19 mouse cellular contexts compared by ENCODE assay signal in genomic region chr14:78119449-78120200, GRCm38 (mm10). TPM values are rescaled to one million over a fixed set of nuclear protein-coding genes. Genes with fewer than 3 reads are reported as not detected.
DNase-seq lines count a peak whose midpoint lies in the region; ATAC-seq and TF ChIP-seq lines count a peak whose summit lies in the region.
"Had no signal": no experiment of that assay in that cellular context is flagged by ENCODE, and none has a peak within 500 bp of the region (broad histone marks: within the 10 kb centered on the region; RNA-seq: fewer than 3 reads in every experiment).

No protein-coding gene starts in this region.

- TF ChIP-seq CTCF in stomach, postnatal 0 days (IDR thresholded peaks at IDR 0.05; ENCODE audit: low read depth), result no peak

- ATAC-seq in forebrain, embryonic 15.5 days (replicated peaks), result no peak
- ATAC-seq in forebrain, embryonic 16.5 days, result no peak
- ATAC-seq in kidney, embryonic 16.5 days (ENCODE audit: low FRiP score, low TSS enrichment), result no peak; the same call in 1 of the 2 replicates
- ATAC-seq in kidney, embryonic 15.5 days (replicated peaks; ENCODE audit: low FRiP score), result no peak
- ATAC-seq in stomach, postnatal 0 days (ENCODE audit: low FRiP score, low TSS enrichment), result no peak
- ATAC-seq: intestine, postnatal 0 days had no signal

- H3K36me3 ChIP-seq in forebrain, embryonic 15.5 days, result no peaks in the 10 kb centered on the region
- no peaks in the 10 kb centered on the region for H3K36me3 ChIP-seq in forebrain, embryonic 16.5 days (ENCODE audit: control insufficient read depth, insufficient read depth)
- no peaks in the 10 kb centered on the region for H3K36me3 ChIP-seq in kidney, embryonic 16.5 days (ENCODE audit: insufficient read depth, low read length)
- H3K36me3 ChIP-seq in kidney, embryonic 15.5 days, result no peaks in the 10 kb centered on the region
- no peaks in the 10 kb centered on the region for H3K36me3 ChIP-seq in myocyte (ENCODE audit: control insufficient read depth, insufficient read depth)
- H3K36me3 ChIP-seq in stomach, postnatal 0 days (ENCODE audit: control insufficient read depth, insufficient read depth, low read length), result no peaks in the 10 kb centered on the region
- H3K36me3 ChIP-seq: embryonic facial prominence, embryonic 13.5 days; forebrain, embryonic 10.5 days; hindbrain, embryonic 13.5 days; limb, embryonic 15.5 days; midbrain, embryonic 10.5 days had no signal

- WGBS in forebrain, embryonic 15.5 days, result 56% methylated on average over 10 of the region's 10 CpGs
- WGBS in forebrain, embryonic 16.5 days, result 43% methylated on average over 10 of the region's 10 CpGs
- 39% methylated on average over 10 of the region's 10 CpGs for WGBS in kidney, embryonic 16.5 days
- WGBS in kidney, embryonic 15.5 days, result 37% methylated on average over 10 of the region's 10 CpGs
- WGBS in stomach, postnatal 0 days, result 69% methylated on average over 10 of the region's 10 CpGs

- 0 out of 2 replicates have a peak overlapping the region, but pooled peaks have one; percentile 17 for H3K27ac ChIP-seq in forebrain, embryonic 15.5 days (replicated peaks)
- H3K27ac ChIP-seq in forebrain, embryonic 16.5 days (ENCODE audit: low read length), result no peak overlapping the region
- 0 out of 2 replicates have a peak overlapping the region, but pooled peaks have one; percentile 3 for H3K27ac ChIP-seq in kidney, embryonic 16.5 days (ENCODE audit: low read length)
- no peak overlapping the region for H3K27ac ChIP-seq in kidney, embryonic 15.5 days
- no peak overlapping the region for H3K27ac ChIP-seq in stomach, postnatal 0 days (replicated peaks)
- H3K27ac ChIP-seq: embryonic facial prominence, embryonic 13.5 days; forebrain, embryonic 10.5 days; hindbrain, embryonic 13.5 days; limb, embryonic 15.5 days; midbrain, embryonic 10.5 days had no signal

- TF ChIP-seq EP300 in stomach, postnatal 0 days (optimal IDR thresholded peaks at IDR 0.05), result no peak

- no peak overlapping the region for H3K4me3 ChIP-seq in forebrain, embryonic 15.5 days
- no peak overlapping the region for H3K4me3 ChIP-seq in forebrain, embryonic 16.5 days (replicated peaks; ENCODE audit: low read length)
- H3K4me3 ChIP-seq in kidney, embryonic 16.5 days (ENCODE audit: low read length), result no peak overlapping the region
- H3K4me3 ChIP-seq in kidney, embryonic 15.5 days (replicated peaks), result no peak overlapping the region
- H3K4me3 ChIP-seq in myocyte, result no peak overlapping the region
- H3K4me3 ChIP-seq in stomach, postnatal 0 days (ENCODE audit: low read depth, low read length), result no peak overlapping the region
- H3K4me3 ChIP-seq: embryonic facial prominence, embryonic 13.5 days; forebrain, embryonic 10.5 days; hindbrain, embryonic 13.5 days; limb, embryonic 15.5 days; midbrain, embryonic 10.5 days had no signal

- no peaks in the 10 kb centered on the region for H3K79me2 ChIP-seq in myocyte (ENCODE audit: control insufficient read depth, insufficient read depth)

- peak; percentile 10 for DNase-seq in right cerebral cortex, adult 2 months (ENCODE audit: low spot score in 2 of 2)
- DNase-seq in right cerebral cortex, postnatal 4 days, result no peak
- DNase-seq in stomach, postnatal 0 days (ENCODE audit: low spot score), result no peak
- DNase-seq: cerebellum, adult 11-12 months; gastrocnemius, postnatal 14 days; lung, adult 18-20 months; lung, postnatal 36 days; right cerebral cortex, postnatal 14 days had no signal

- no peaks in the 10 kb centered on the region; the same call in 1 of the 2 replicates for H3K9me3 ChIP-seq in forebrain, embryonic 15.5 days
- peaks cover 5% of the 10 kb centered on the region for H3K9me3 ChIP-seq in forebrain, embryonic 16.5 days (ENCODE audit: control insufficient read depth, low read length)
- H3K9me3 ChIP-seq in kidney, embryonic 16.5 days (ENCODE audit: low read length), result no peaks in the 10 kb centered on the region; the same call in 1 of the 2 replicates
- H3K9me3 ChIP-seq in kidney, embryonic 15.5 days (replicated peaks), result no peaks in the 10 kb centered on the region
- no peaks in the 10 kb centered on the region for H3K9me3 ChIP-seq in stomach, postnatal 0 days (ENCODE audit: control insufficient read depth, low read length)
- H3K9me3 ChIP-seq: embryonic facial prominence, embryonic 13.5 days; limb, embryonic 15.5 days; midbrain, embryonic 10.5 days had no signal

- H3ac ChIP-seq in myocyte (ENCODE audit: control insufficient read depth, insufficient read length), result no peak overlapping the region

- peaks cover 16% of the 10 kb centered on the region for H3K4me1 ChIP-seq in forebrain, embryonic 15.5 days
- peaks cover 13% of the 10 kb centered on the region for H3K4me1 ChIP-seq in forebrain, embryonic 16.5 days (replicated peaks; ENCODE audit: control insufficient read depth, insufficient read depth, low read length)
- peaks cover 11% of the 10 kb centered on the region; the same call in 1 of the 2 replicates for H3K4me1 ChIP-seq in kidney, embryonic 16.5 days (ENCODE audit: insufficient read depth, low read length)
- peaks cover 15% of the 10 kb centered on the region for H3K4me1 ChIP-seq in kidney, embryonic 15.5 days
- no peaks in the 10 kb centered on the region for H3K4me1 ChIP-seq in stomach, postnatal 0 days (replicated peaks; ENCODE audit: control insufficient read depth, insufficient read depth)
- H3K4me1 ChIP-seq: embryonic facial prominence, embryonic 13.5 days had no signal

- no peak overlapping the region for H3K9ac ChIP-seq in forebrain, embryonic 15.5 days (replicated peaks)
- no peak overlapping the region for H3K9ac ChIP-seq in forebrain, embryonic 16.5 days (replicated peaks; ENCODE audit: low read depth, low read length)
- no peak overlapping the region for H3K9ac ChIP-seq in kidney, embryonic 16.5 days (replicated peaks; ENCODE audit: low read length)
- H3K9ac ChIP-seq in kidney, embryonic 15.5 days, result no peak overlapping the region
- H3K9ac ChIP-seq in stomach, postnatal 0 days (ENCODE audit: low read length), result no peak overlapping the region
- H3K9ac ChIP-seq: embryonic facial prominence, embryonic 13.5 days; hindbrain, embryonic 13.5 days; limb, embryonic 15.5 days had no signal

- H3K4me2 ChIP-seq in forebrain, embryonic 15.5 days (replicated peaks), result no peak overlapping the region
- H3K4me2 ChIP-seq in forebrain, embryonic 16.5 days (ENCODE audit: low read length), result no peak overlapping the region
- H3K4me2 ChIP-seq in kidney, embryonic 16.5 days (replicated peaks; ENCODE audit: low read depth, low read length), result no peak overlapping the region
- H3K4me2 ChIP-seq in kidney, embryonic 15.5 days, result no peak overlapping the region
- H3K4me2 ChIP-seq in myocyte (ENCODE audit: low read depth), result no peak overlapping the region
- H3K4me2 ChIP-seq in stomach, postnatal 0 days (replicated peaks; ENCODE audit: low read depth), result no peak overlapping the region
- H3K4me2 ChIP-seq: embryonic facial prominence, embryonic 13.5 days; hindbrain, embryonic 13.5 days; limb, embryonic 15.5 days had no signal

- no peak for TF ChIP-seq POLR2A in myocyte (IDR thresholded peaks at IDR 0.05; ENCODE audit: insufficient read length, low read depth)

- no peaks in the 10 kb centered on the region for H3K27me3 ChIP-seq in forebrain, embryonic 15.5 days
- H3K27me3 ChIP-seq in forebrain, embryonic 16.5 days (replicated peaks; ENCODE audit: control insufficient read depth, insufficient read depth, low read length), result no peaks in the 10 kb centered on the region
- H3K27me3 ChIP-seq in kidney, embryonic 16.5 days (ENCODE audit: insufficient read depth, low read length), result no peaks in the 10 kb centered on the region
- no peaks in the 10 kb centered on the region for H3K27me3 ChIP-seq in kidney, embryonic 15.5 days
- no peaks in the 10 kb centered on the region for H3K27me3 ChIP-seq in myocyte (ENCODE audit: control insufficient read depth, insufficient read depth, insufficient read length)
- no peaks in the 10 kb centered on the region for H3K27me3 ChIP-seq in stomach, postnatal 0 days (ENCODE audit: control insufficient read depth, insufficient read depth, low read length)
- H3K27me3 ChIP-seq: embryonic facial prominence, embryonic 13.5 days; hindbrain, embryonic 13.5 days; limb, embryonic 15.5 days had no signal

TF ChIP-seq in myocyte, 11 proteins besides CTCF, POLR2A, EP300 and RAD21:
- TF ChIP-seq MYOG (IDR thresholded peaks at IDR 0.05; ENCODE audit: control insufficient read depth in 1 of 3, insufficient read depth in 1 of 3, insufficient read length in 2 of 3, low read depth in 2 of 3) (peak in 2 of 3 experiments; percentile 76 to 88), TCF3 (IDR thresholded peaks at IDR 0.05; ENCODE audit: insufficient read length, low read depth) (no peak), MYOD1 (IDR thresholded peaks at IDR 0.05; ENCODE audit: control insufficient read depth in 1 of 3, insufficient read length in 2 of 3, low read depth in 2 of 3) (peak; percentile 17 to 70 (median 37)), TCF12 (IDR thresholded peaks at IDR 0.05; ENCODE audit: insufficient read depth, poor library complexity, severe bottlenecking) (peak; percentile 30), MAX (IDR thresholded peaks at IDR 0.05; ENCODE audit: low read depth) (no peak)
TF ChIP-seq in myocyte: peak in this region for 3.

RNA-seq across cellular contexts. Expression of gene Fam216b, which starts 30.8 kb away (rescaled TPM):
- polyA plus RNA-seq in forebrain, embryonic 15.5 days (2015; fragmentation: Nextera tagmentation; extraction: Ambion mirVana), result 0.45 and 0.85 TPM in 2 replicates
- 0.30 and 0.53 TPM in 2 replicates for polyA plus RNA-seq in forebrain, embryonic 16.5 days (2015; fragmentation: Nextera tagmentation; extraction: Ambion mirVana)
- not detected in 2 replicates for polyA plus RNA-seq in kidney, embryonic 16.5 days (2015; fragmentation: Nextera tagmentation; extraction: Ambion mirVana)
- not detected in 2 replicates for polyA plus RNA-seq in kidney, embryonic 15.5 days (2015; fragmentation: Nextera tagmentation; extraction: Ambion mirVana)
- not detected for polyA plus RNA-seq in myocyte (2012; fragmentation: generic; extraction: Trizol)
- polyA plus RNA-seq in stomach, postnatal 0 days (2015; fragmentation: Nextera tagmentation; extraction: Ambion mirVana), result 0.07 and 0.15 TPM in 2 replicates
- polyA plus RNA-seq: embryonic facial prominence, embryonic 13.5 days; forebrain, embryonic 10.5 days; limb, embryonic 15.5 days; midbrain, embryonic 10.5 days had no signal

Comparison
In these comparisons a context has a peak if more than half of its experiments do, and no peak if none do; other contexts are left out.
1. H3K27ac ChIP-seq: peak in forebrain, embryonic 15.5 days (single experiment) and kidney, embryonic 16.5 days (single experiment); none in forebrain, embryonic 16.5 days (single experiment), kidney, embryonic 15.5 days (single experiment) and stomach, postnatal 0 days (single experiment).
2. DNase-seq: peak in right cerebral cortex, adult 2 months (2 of 2); none in right cerebral cortex, postnatal 4 days (single experiment) and stomach, postnatal 0 days (single experiment).